Mouse (Mus musculus): ENCODE data around the gene Snrnp70.

- TF ChIP-seq POLR2A (IDR thresholded peaks at IDR 0.05; ENCODE audit: low read depth, low read length) (peak; percentile 53), ETS1 (conservative IDR thresholded peaks at IDR 0.05; ENCODE audit: low read depth, low read length) (0 out of 2 replicates have a peak, but pooled peaks have one; percentile 22), CTCF (conservative IDR thresholded peaks at IDR 0.05 in 1 of 2, IDR thresholded peaks at IDR 0.05 in 1 of 2; ENCODE audit: low read depth in 2 of 2, low read length in 2 of 2) (peak; percentile 12 to 64; a peak in 2 of 4 replicates), MAX (IDR thresholded peaks at IDR 0.05; ENCODE audit: low read length) (peak; percentile 73), CHD2 (IDR thresholded peaks at IDR 0.05; ENCODE audit: low read length) (no peak; the same call in 1 of the 2 replicates), POLR2AphosphoS2 (IDR thresholded peaks at IDR 0.05; ENCODE audit: low read depth, low read length) (no peak; the same call in 1 of the 2 replicates), SIN3A (IDR thresholded peaks at IDR 0.05; ENCODE audit: low read length) (peak; percentile 17; the same call in 1 of the 2 replicates), MAFK (IDR thresholded peaks at IDR 0.05; ENCODE audit: insufficient replicate concordance, low read length) (no peak)
These were observed 28.3 kb downstream of the Snrnp70 start for GRCm38 (mm10) chr7:45367020-45367880.
